Mouse (Mus musculus): ENCODE data around the gene Slc35e2. TPM values are rescaled to one million over a fixed set of nuclear protein-coding genes. Genes with fewer than 3 reads are reported as not detected.
"Not testable (repeated sequence)": the region's sequence is repeated elsewhere in the genome, so short reads cannot be mapped to it uniquely, and the experiment has no call there.

The Slc35e2 gene
- polyA plus RNA-seq, 1 experiment from 2014 or later, result 5.4 TPM

DNA sequence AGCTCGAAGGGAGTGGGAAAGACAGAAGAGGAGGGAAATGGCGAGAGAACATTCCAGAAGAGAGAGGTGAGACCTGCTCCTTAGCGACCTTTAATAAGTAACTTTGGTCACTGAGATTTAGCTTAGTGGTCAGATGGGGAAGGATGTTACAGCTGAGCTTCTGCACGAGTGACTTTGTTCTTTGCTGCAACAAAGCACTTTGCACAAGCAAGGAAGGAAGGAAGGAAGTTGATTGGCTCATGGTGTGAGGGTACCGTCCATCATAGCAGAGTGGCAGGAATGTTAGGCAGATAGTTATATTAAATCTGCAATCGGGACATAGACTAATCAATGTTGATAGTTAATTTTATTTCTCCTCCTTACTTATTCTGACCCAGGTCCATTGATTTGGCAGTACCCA, 29.1 kb downstream of the Slc35e2 start:
- Histone ChIP-seq H3K9me3 (replicated peaks) (no peaks in the 10 kb centered on the region), H3K9ac (no peak overlapping the region), H3K4me1 (replicated peaks) (peaks cover 4% of the 10 kb centered on the region), H3K4me2 (no peak overlapping the region), H3K27ac (replicated peaks) (no peak overlapping the region), H3K36me3 (replicated peaks) (peaks cover 76% of the 10 kb centered on the region), H3K4me3 (replicated peaks) (no peak overlapping the region), H3K27me3 (no peaks in the 10 kb centered on the region)
- no peak for ATAC-seq (ENCODE audit: insufficient read depth)
- 62% methylated on average over 6 of the region's 6 CpGs for whole genome bisulfite sequencing (ENCODE audit: insufficient replicate concordance)

DNA sequence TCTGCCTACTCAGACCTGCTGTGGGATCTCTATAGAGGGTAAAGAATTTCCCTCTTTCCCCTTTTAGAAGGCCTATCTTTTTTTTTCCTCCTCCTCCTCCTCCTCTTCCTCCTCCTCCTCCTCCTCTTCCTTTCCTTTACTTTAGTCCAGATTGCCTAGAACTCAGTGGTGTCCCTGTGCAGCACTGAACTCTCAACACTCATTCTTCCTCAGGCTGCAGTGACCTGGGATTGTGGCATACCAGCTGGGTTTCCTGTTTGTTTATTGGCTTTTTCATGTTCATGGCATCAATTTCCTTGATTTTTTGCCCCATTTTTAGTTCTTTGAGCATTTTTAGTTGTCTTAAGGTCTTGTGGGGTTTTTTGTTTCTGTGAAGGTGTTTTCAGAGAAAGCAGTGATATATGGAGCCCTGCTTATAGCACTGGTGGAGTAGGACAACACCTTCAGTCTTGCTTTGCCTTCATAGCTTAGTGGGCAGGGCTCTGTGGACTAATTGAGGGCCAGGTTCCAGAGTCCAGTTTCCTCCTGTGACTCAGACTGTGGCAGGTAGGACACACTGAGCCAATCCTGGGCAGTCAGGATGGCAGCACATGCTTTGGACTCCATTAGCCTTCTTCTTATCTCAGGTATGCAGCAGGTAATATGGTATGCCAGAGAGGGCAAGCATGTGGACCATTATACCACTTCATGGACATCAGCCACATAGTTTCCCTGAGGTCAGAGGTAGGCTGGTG, 34.7 kb downstream of the Slc35e2 start:
- peaks cover 89% of the 10 kb centered on the region for H3K36me3 ChIP-seq (replicated peaks)
- no peak for ATAC-seq (ENCODE audit: insufficient read depth)
- H3K4me1 ChIP-seq (replicated peaks), result no peaks in the 10 kb centered on the region
- no peak overlapping the region for H3K9ac ChIP-seq
- no peaks in the 10 kb centered on the region for H3K9me3 ChIP-seq (replicated peaks)
- no peak overlapping the region for H3K4me2 ChIP-seq
- H3K27ac ChIP-seq (replicated peaks), result no peak overlapping the region
- H3K27me3 ChIP-seq, result no peaks in the 10 kb centered on the region
- H3K4me3 ChIP-seq (replicated peaks), result no peak overlapping the region

DNA sequence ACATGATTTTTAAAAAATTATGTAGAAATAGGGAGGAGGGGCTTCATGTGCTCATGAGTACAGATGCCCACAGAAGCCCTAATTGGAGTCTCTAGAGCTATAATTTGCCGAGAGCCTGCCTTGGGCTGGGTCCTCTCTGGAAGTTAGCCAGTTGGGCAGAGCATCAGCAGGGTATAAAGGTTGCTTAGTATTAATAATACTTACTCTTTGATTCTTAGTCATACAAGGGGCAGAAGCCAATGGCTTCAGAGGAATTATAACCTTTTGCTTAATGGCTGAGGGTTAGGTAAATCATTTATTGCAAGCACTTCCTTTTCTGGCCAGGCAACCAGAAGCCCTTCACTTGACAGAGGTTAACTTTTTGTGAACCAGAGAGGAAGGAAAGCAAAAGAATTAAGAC, 42.3 kb downstream of the Slc35e2 start:
- H3K4me3 ChIP-seq (replicated peaks), result no peak overlapping the region
- no peak overlapping the region for H3K4me2 ChIP-seq
- H3K9me3 ChIP-seq (replicated peaks), result no peaks in the 10 kb centered on the region
- H3K27me3 ChIP-seq, result no peaks in the 10 kb centered on the region
- WGBS (ENCODE audit: insufficient replicate concordance), result 73% methylated on average over 1 of the region's 1 CpGs
- H3K9ac ChIP-seq, result no peak overlapping the region
- peaks cover 84% of the 10 kb centered on the region for H3K36me3 ChIP-seq (replicated peaks)
- H3K27ac ChIP-seq (replicated peaks), result no peak overlapping the region
- ATAC-seq (ENCODE audit: insufficient read depth), result no peak
- H3K4me1 ChIP-seq (replicated peaks), result no peaks in the 10 kb centered on the region

DNA sequence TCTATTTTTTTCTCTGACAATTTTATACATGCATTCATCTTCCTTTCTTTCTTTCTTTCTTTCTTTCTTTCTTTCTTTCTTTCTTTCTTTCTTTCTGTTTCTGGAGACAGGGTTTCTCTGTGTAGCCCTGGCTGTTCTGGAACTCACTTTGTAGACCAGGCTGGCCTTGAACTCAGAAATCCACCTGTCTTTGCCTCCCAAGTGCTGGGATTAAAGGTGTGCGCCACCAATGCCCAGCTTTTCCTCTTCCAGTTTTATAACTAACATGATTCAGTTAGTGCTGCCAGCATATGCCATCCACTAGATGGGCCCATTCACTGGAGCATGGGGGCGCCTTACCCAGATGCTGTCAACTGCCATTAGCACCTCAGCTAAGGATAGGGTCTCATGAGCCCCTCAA, 44.1 kb downstream of the Slc35e2 start, which contains the start of gene Gm10563:
Gm10563 (minus strand) TSS at position 101 of the 400 bp plus-strand sequence.
- H3K9ac ChIP-seq; H3K27ac ChIP-seq (replicated peaks); H3K9me3 ChIP-seq (replicated peaks); H3K4me1 ChIP-seq (replicated peaks); H3K27me3 ChIP-seq; H3K4me2 ChIP-seq; H3K4me3 ChIP-seq (replicated peaks); ATAC-seq (ENCODE audit: insufficient read depth): not testable (repeated sequence)
- H3K36me3 ChIP-seq (replicated peaks), result peaks cover 87% of the 10 kb centered on the region
- WGBS (ENCODE audit: insufficient replicate concordance), result 87% methylated on average over 2 of the region's 2 CpGs

DNA sequence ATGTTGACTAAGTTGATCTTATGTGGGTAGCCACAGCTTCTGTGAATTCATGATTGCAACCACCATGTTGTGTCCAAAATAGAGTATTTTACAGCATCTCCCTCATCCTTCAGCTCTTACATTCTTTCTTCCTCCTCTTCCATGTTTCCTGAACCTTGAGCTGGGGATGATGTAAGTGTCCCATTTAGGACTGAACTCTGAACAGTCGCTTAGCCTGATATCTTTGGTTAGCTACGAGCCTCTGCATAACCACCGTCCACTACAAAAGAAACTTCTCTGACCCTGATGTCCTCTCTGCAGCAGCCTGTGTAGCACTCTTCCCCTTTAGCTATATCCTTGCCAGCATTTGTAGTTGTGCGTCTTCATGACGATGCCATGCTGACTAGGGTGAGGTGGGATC, 44.5 kb downstream of the Slc35e2 start:
- ATAC-seq (ENCODE audit: insufficient read depth), result no peak
- Histone ChIP-seq H3K4me3 (replicated peaks) (no peak overlapping the region), H3K9ac (no peak overlapping the region), H3K4me2 (no peak overlapping the region), H3K27me3 (peaks cover 2% of the 10 kb centered on the region), H3K27ac (replicated peaks) (no peak overlapping the region), H3K36me3 (replicated peaks) (peaks cover 87% of the 10 kb centered on the region), H3K9me3 (replicated peaks) (no peaks in the 10 kb centered on the region), H3K4me1 (replicated peaks) (no peaks in the 10 kb centered on the region)
- 85% methylated on average over 5 of the region's 5 CpGs for WGBS (ENCODE audit: insufficient replicate concordance)

DNA sequence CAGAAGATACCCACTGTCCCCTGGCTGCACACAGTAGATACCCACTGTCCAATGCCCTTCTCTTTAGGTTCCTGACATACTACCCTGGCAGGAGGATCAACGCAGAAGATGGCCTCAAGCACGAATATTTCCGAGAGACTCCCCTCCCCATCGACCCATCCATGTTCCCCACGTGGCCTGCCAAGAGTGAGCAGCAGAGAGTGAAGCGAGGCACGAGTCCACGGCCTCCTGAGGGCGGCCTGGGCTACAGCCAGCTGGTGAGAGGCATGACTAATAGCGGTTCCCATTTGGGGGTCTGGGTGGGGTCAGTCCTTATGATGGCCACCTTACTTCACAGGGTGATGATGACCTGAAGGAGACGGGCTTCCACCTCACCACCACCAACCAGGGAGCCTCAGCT, 48.1 kb downstream of the Slc35e2 start:
- no peak for ATAC-seq (ENCODE audit: insufficient read depth)
- H3K4me1 ChIP-seq (replicated peaks), result peaks cover 19% of the 10 kb centered on the region
- H3K36me3 ChIP-seq (replicated peaks), result peaks cover 62% of the 10 kb centered on the region
- H3K9me3 ChIP-seq (replicated peaks), result no peaks in the 10 kb centered on the region
- WGBS (ENCODE audit: insufficient replicate concordance), result 84% methylated on average over 11 of the region's 11 CpGs
- no peak overlapping the region for H3K4me3 ChIP-seq (replicated peaks)
- peaks cover 39% of the 10 kb centered on the region for H3K27me3 ChIP-seq
- H3K27ac ChIP-seq (replicated peaks), result no peak overlapping the region
- no peak overlapping the region for H3K4me2 ChIP-seq
- H3K9ac ChIP-seq, result no peak overlapping the region

DNA sequence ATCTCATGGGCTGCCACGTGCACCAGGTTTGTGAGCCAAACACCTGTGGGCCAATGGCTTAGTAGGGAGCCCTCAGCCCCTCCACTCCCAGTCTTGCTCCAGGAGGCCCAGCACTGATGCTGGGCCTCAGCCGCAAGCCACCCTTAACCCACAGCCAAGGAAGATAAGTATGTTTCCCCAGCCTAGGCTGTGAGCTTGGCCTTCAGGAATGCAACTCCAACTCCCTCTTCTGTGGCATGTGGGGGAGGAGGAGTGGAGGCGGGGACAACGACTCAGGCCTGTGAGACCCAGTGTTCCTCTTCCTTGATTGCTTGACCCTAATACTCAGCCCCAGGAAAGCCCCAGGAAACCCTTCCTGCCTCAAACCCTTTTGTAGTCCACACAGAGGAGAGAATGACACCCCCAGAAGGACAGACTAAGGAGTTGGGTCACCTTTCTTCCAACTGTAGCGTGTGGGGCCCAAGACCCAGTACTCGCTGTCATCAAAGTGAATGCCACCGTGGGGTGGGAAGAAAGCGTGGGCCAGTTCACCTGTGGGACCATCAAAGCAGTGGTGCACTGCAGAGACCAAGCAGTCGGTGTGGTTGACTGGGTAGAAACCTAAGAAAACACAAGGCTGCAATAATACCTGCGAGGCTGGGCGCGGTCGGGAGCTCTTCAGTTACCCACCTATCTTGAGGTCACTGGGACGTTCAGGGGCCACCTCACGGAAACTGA, 50.5 kb downstream of the Slc35e2 start:
- ATAC-seq (ENCODE audit: insufficient read depth), result no peak
- Histone ChIP-seq H3K9me3 (replicated peaks) (no peaks in the 10 kb centered on the region), H3K36me3 (replicated peaks) (peaks cover 49% of the 10 kb centered on the region), H3K27me3 (peaks cover 60% of the 10 kb centered on the region), H3K4me2 (no peak overlapping the region), H3K4me3 (replicated peaks) (no peak overlapping the region), H3K27ac (replicated peaks) (no peak overlapping the region), H3K9ac (no peak overlapping the region), H3K4me1 (replicated peaks) (peaks cover 30% of the 10 kb centered on the region)
- 58% methylated on average over 15 of the region's 15 CpGs for WGBS (ENCODE audit: insufficient replicate concordance)

DNA sequence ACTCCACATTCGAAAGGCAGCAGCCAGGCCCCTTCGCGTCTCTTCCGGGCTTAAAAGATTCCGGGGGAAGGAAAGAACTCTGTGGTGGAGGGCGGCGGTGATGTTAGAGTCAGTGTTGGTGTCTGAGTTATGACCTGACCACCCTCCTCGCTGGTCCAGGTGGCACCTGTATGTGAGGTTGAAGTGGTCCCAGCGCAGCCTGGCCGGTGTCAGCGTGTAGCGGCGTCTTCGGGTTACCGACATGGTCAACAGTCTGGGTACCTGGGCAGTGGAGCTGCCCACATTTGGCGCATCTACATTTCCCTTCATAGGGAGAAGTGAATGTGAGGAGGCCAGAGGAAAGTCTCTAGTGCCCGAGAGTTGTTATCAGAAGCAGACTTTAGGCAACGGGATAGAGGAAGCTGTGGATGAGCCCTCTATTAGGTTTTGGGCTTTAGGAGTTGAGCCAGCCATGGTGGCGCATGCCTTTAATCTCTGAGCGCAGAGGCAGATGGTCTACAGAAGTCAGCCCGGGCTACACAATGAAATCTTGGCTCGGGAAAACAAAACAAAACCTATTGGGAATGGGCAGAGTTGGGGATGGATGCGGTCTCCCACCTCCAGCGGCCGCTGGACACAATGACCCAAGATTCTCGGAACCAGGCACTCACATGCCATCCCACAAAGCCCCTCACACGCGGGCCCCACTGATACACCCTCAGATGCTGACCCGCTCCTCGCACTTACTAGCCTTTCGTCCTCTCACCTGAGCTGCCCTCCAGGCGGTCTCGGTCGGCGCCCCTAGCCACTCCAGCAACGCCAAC, 51.3 kb downstream of the Slc35e2 start:
- Histone ChIP-seq H3K36me3 (replicated peaks) (peaks cover 41% of the 10 kb centered on the region), H3K27me3 (peaks cover 62% of the 10 kb centered on the region), H3K4me3 (replicated peaks) (peak overlapping the region; percentile 28), H3K27ac (replicated peaks) (no peak overlapping the region), H3K4me1 (replicated peaks) (peaks cover 30% of the 10 kb centered on the region), H3K4me2 (peak overlapping the region; percentile 67), H3K9ac (no peak overlapping the region), H3K9me3 (replicated peaks) (no peaks in the 10 kb centered on the region)
- 23% methylated on average over 36 of the region's 36 CpGs for WGBS (ENCODE audit: insufficient replicate concordance)
- no peak for ATAC-seq (ENCODE audit: insufficient read depth)

DNA sequence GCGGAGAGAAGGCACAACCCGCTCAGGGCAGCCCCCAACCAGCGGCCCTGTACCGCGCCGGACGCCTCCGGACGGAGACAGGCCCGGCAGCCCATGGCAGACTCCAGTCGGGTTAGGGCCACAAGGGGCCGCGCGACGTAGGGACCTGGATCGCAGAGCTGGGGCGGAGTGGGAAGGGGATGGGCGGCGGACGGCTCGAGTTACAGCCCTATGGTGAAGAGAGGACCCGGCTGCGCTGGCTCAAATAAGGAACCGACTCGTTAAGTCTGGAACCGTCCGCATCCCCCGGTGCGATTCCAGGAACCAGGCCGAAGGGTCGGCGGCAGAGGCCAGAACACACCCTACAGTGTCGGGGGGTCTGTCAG, 51.9 kb downstream of the Slc35e2 start, which contains the start of gene Mmp23:
Mmp23 (minus strand) TSS at position 299 of the 365 bp plus-strand sequence.
- Histone ChIP-seq H3K36me3 (replicated peaks) (peaks cover 35% of the 10 kb centered on the region), H3K4me3 (replicated peaks) (peak within 1 kb of the TSS; percentile 42), H3K4me2 (peak within 1 kb of the TSS; percentile 67), H3K9me3 (replicated peaks) (no peaks in the 10 kb centered on the region), H3K4me1 (replicated peaks) (peaks cover 30% of the 10 kb centered on the region), H3K27me3 (peaks cover 62% of the 10 kb centered on the region), H3K27ac (replicated peaks) (no peak within 1 kb of the TSS), H3K9ac (no peak within 1 kb of the TSS)
- WGBS (ENCODE audit: insufficient replicate concordance), result 2% methylated on average over 33 of the region's 33 CpGs
- ATAC-seq (ENCODE audit: insufficient read depth), result no peak

DNA sequence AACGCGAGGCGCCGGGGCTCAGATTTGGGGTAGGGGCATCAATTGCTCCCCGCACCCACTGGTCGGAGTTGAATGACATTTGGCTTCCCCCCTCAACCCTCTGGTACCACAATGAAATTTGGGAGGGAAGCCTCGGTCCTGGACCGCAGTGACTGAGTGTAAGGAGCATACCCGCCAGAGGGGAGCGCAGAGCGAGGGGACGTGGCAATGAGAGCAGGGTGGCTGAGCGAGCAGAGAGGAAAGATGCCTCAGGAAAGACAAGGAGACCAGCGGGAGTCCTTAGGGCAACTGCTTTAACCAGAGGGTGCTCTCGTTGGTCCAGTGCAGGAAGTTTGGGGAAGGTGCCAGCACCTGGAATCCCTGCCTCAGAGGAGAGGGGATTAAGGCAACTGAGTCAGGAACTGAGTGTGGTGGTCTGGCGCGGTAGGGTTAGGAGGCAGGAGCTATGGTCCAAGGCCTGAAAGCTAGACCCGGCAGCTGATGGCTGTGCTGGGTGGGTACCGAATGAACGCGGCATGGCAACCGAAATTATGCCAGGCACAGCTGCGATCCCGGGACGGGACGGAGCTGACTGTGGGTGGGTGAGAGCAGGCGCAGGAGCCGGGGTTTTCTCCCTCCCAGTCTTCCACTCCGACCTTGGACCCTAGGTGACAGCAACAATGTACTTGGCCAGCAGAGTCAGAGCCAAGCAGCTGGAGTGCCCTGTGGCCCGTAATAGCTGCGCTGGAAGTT, 52.4 kb downstream of the Slc35e2 start:
- Histone ChIP-seq H3K9me3 (replicated peaks) (no peaks in the 10 kb centered on the region), H3K4me2 (peak overlapping the region; percentile 67), H3K27ac (replicated peaks) (no peak overlapping the region), H3K9ac (no peak overlapping the region), H3K4me1 (replicated peaks) (peaks cover 30% of the 10 kb centered on the region), H3K4me3 (replicated peaks) (peak overlapping the region; percentile 28; the same call in 1 of the 2 replicates), H3K27me3 (peaks cover 62% of the 10 kb centered on the region), H3K36me3 (replicated peaks) (peaks cover 30% of the 10 kb centered on the region)
- no peak for ATAC-seq (ENCODE audit: insufficient read depth)
- WGBS (ENCODE audit: insufficient replicate concordance), result 2% methylated on average over 31 of the region's 31 CpGs

DNA sequence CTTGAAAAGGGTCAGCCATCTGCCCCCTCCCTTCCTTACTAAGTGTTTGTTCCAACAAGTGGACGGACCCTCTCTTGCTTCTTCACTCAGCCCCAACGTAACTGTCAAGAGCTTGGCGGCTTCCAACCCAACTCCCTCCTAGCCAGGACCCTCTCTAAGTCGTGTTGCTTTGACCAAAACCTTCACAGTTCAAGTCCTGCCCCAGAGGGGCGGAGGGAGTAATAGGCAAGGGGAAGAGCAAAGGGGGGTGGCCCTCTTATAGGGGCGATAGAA, 52.9 kb downstream of the Slc35e2 start:
- Histone ChIP-seq H3K4me3 (replicated peaks) (peak overlapping the region; percentile 42), H3K27me3 (peaks cover 62% of the 10 kb centered on the region), H3K9ac (no peak overlapping the region), H3K4me2 (peak overlapping the region; percentile 67), H3K9me3 (replicated peaks) (no peaks in the 10 kb centered on the region), H3K27ac (replicated peaks) (no peak overlapping the region), H3K4me1 (replicated peaks) (peaks cover 30% of the 10 kb centered on the region), H3K36me3 (replicated peaks) (peaks cover 25% of the 10 kb centered on the region)
- 3% methylated on average over 6 of the region's 6 CpGs for WGBS (ENCODE audit: insufficient replicate concordance)
- no peak for ATAC-seq (ENCODE audit: insufficient read depth)

Measured in liver, embryonic 15.5 days (tissue).